Mouse (Mus musculus) liver, embryonic 16.5 days (tissue): ENCODE measurements around the gene Bsn. TPM values are rescaled to one million over a fixed set of nuclear protein-coding genes. Genes with fewer than 3 reads are reported as not detected.
A peak's percentile ranks its signal among the peaks of the same experiment; 100 is the strongest.

Experiments
- ATAC-seq: fragments of 200-750 bp; cut with Nextera tagmentation; 2 replicates; pipeline ENCODE4 v1.8.0; 2017; ENCODE audit warnings: low read depth, mild to moderate bottlenecking, moderate number of reproducible peaks, moderate library complexity
- H3K27ac ChIP-seq: fragments of 300-500 bp; sonication (generic); 2 replicates; pipeline ENCODE4 v1.5.1; 2014; ENCODE audit warnings: mild to moderate bottlenecking, low read length
- H3K27me3 ChIP-seq: fragments of 300-500 bp; sonication (generic); 2 replicates; pipeline ENCODE4 v1.6.1; 2014; ENCODE audit warnings: low read depth, low read length, mixed read lengths; ENCODE audit not compliant: control insufficient read depth, insufficient read depth
- H3K36me3 ChIP-seq: fragments of 300-500 bp; sonication (generic); 2 replicates; pipeline ENCODE4 v1.6.1; 2014; ENCODE audit warnings: mild to moderate bottlenecking; ENCODE audit not compliant: control insufficient read depth, insufficient read depth
- H3K4me1 ChIP-seq: fragments of 300-500 bp; sonication (generic); 2 replicates; pipeline ENCODE4 v1.6.1; 2014; ENCODE audit warnings: low read depth, low read length, mixed read lengths; ENCODE audit not compliant: control insufficient read depth
- H3K4me2 ChIP-seq: fragments of 300-500 bp; sonication (generic); 2 replicates; pipeline ENCODE4 v1.6.1; 2014; ENCODE audit warnings: low read depth, low read length, mixed read lengths
- H3K4me3 ChIP-seq: fragments of 300-500 bp; sonication (generic); 2 replicates; pipeline ENCODE4 v1.5.1; 2014; ENCODE audit warnings: low read depth, mild to moderate bottlenecking, low read length
- H3K9ac ChIP-seq: fragments of 300-500 bp; sonication (generic); 2 replicates; pipeline ENCODE4 v1.6.1; 2014; ENCODE audit warnings: low read depth, low read length
- H3K9me3 ChIP-seq: fragments of 300-500 bp; sonication (generic); replicated peaks from 2 replicates; pipeline ENCODE4 v1.6.1; 2016; ENCODE audit warnings: low read length; ENCODE audit not compliant: control insufficient read depth
- WGBS: fragments of 180-500 bp; shearing (Covaris S2); extraction: QIAGEN DNeasy Blood & Tissue Kit; methylation state at CpG from one replicate; pipeline ENCODE4 v1.1.7; 2014; ENCODE audit not compliant: insufficient replicate concordance; 5-methylcytosine and 5-hydroxymethylcytosine counted together
- polyA plus RNA-seq: library from polyadenylated mRNA; unstranded; fragments of >200 nt; fragmentation: Nextera tagmentation; extraction: Ambion mirVana; gene quantifications from 2 replicates; pipeline ENCODE4 v1.2.1, GENCODE M21; 2015

Gene Bsn
- polyA plus RNA-seq, 1 experiment from 2014 or later, result 1.2 TPM

DNA sequence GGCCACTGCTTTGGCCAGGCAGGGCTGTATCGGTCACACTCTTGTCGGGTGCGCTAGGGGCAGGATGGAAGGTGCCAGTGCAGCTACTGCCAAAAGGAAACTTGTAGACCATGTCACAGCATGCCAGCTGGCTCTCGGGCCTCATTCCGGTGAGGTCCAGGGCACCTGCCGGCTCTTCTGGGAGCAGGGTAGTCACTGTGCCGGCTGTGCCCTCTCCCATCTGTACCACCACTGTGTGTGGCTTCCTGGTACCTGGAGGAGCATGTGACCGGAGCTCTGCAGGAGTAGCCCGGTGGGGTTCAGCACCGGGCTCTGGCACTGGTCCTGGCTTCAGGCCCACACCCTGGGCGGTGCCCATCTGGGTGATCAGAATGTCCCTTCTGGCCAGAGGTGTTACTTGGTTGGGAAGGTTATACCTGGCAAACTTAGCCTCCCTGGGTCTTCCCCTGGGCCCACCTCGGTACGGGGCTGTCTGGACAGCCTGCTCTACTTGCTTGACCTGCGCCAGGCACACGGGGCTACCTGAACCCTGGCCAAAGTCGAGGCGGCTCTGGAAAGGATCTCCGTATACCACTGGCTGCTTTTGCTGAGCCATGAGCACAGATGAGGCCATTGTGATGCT is 77.4 kb downstream of the Bsn start:
- WGBS, result 88% methylated on average over 18 of the region's 18 CpGs
- H3K4me2 ChIP-seq, result no peak overlapping the region
- H3K4me1 ChIP-seq, result peaks cover 9% of the 10 kb centered on the region
- ATAC-seq, result no peak
- no peak overlapping the region for H3K27ac ChIP-seq
- H3K9ac ChIP-seq, result no peak overlapping the region
- H3K27me3 ChIP-seq, result peaks cover 22% of the 10 kb centered on the region
- H3K9me3 ChIP-seq, result no peaks in the 10 kb centered on the region
- H3K4me3 ChIP-seq, result no peak overlapping the region
- no peaks in the 10 kb centered on the region for H3K36me3 ChIP-seq

DNA sequence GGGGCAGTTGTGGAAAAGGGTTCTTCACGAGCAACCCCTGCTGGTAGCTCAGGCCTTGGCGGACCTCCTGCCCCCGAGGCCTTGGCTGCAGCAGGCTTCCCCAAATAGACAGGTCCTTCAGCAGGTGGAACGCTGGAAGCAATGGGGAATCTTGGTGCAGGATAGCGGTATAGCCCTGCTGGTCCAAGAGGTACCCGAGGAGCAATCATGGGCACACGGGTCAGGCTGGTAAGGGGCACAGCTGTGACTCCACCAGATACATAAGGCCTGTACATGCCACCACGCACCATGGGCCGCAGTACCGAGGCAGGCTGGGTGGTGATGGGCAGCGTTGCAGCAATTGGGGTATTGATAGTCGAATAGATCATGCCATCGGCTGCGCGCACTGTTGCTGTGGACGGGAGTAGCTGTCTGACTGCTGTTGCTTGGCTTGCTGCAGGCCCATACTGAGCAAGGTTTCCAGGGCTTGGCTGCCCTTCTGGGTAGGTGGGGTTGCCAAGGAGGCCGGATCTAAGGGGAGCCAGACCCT is 78.5 kb downstream of the Bsn start:
- H3K27ac ChIP-seq, result peak overlapping the region; percentile 7; the same call in 1 of the 2 replicates
- 64% methylated on average over 17 of the region's 17 CpGs for WGBS
- H3K4me3 ChIP-seq, result peak overlapping the region; percentile 26

DNA sequence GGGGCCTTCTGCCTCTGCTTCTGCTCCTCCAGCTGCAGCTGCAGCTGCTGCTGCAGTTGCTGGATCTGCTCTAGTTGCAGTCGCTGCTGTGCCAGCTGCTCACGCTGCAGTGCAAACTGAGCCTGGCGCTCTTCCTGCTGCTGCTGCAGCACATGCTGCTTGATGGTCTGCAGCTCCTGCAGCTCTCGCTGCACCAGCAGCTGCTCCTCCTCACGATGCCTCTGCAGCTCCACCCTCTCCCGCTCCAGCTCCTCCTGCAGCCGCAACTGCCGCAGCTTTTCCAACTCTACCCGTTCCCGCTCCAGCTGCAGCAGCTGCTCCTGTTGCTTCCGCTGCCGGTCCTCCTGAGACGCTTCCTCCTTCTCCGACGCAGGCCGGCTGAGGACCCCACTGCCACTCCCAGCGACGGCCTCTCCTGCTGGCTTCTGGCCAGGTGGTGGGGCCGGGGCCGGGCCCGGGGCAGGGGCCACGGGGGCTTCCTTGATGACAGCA is 79.0 kb downstream of the Bsn start:
- Histone ChIP-seq H3K4me2 (peak overlapping the region; percentile 56), H3K27me3 (peaks cover 22% of the 10 kb centered on the region), H3K27ac (peak overlapping the region; percentile 7; the same call in 1 of the 2 replicates), H3K4me1 (peaks cover 9% of the 10 kb centered on the region), H3K36me3 (no peaks in the 10 kb centered on the region), H3K9me3 (no peaks in the 10 kb centered on the region), H3K9ac (peak overlapping the region; percentile 31), H3K4me3 (peak overlapping the region; percentile 26)
- WGBS, result 11% methylated on average over 22 of the region's 22 CpGs
- no peak for ATAC-seq

More for the DNA sequence above, 78.5 kb downstream of the Bsn start:
- Histone ChIP-seq H3K9ac (peak overlapping the region; percentile 31), H3K4me2 (peak overlapping the region; percentile 56), H3K36me3 (no peaks in the 10 kb centered on the region), H3K4me1 (peaks cover 9% of the 10 kb centered on the region), H3K9me3 (no peaks in the 10 kb centered on the region), H3K27me3 (peaks cover 22% of the 10 kb centered on the region)
- ATAC-seq, result no peak

DNA sequence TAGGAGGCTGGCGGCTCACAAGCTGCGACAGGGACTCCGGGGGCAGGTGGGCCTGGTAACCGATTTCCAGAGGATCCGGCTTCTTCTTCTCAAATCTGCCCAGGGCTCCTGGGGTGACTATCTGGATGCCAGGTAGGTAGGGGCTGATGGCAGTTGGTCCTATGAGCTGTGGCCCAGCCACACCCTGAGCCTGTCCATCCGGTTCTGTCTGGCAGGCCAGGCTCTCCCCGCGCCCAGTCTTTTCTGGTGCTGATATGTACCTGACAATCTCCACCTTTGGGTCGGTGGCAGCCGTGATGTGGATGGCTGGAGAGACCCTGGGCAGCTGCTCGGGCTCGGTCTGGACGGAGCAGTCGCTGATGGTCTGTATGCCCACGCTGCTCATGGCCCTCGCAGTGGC is 80.0 kb downstream of the Bsn start:
- 50% methylated on average over 16 of the region's 16 CpGs for WGBS
- Histone ChIP-seq H3K27ac (no peak overlapping the region), H3K27me3 (peaks cover 22% of the 10 kb centered on the region), H3K4me2 (peak overlapping the region; percentile 56), H3K4me1 (peaks cover 15% of the 10 kb centered on the region), H3K9ac (no peak overlapping the region), H3K4me3 (peak overlapping the region; percentile 26), H3K36me3 (no peaks in the 10 kb centered on the region), H3K9me3 (no peaks in the 10 kb centered on the region)
- ATAC-seq, result no peak

DNA sequence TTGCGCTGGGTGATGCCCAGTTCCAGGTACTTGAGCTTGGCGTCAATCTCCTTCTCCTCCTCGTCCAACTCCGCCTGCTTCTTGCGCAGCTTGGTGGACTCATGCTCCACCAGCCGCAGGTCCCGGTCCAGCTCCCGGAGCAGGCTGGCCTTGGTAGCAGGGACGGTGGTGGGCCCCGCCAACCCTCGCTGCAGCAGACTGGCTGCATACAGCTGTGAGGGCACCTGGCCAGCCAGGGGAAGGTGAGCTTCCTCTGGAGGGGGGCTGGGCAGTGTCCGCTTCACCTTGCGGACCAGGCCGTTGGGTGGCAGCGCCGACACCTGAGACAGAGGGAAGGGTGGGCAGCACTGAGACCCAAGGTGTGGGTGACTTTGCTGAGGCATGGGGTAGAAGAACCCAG is 82.3 kb downstream of the Bsn start:
- Histone ChIP-seq H3K4me1 (peaks cover 30% of the 10 kb centered on the region), H3K4me3 (no peak overlapping the region), H3K36me3 (no peaks in the 10 kb centered on the region), H3K9ac (no peak overlapping the region), H3K27me3 (peaks cover 22% of the 10 kb centered on the region), H3K9me3 (no peaks in the 10 kb centered on the region), H3K27ac (no peak overlapping the region), H3K4me2 (no peak overlapping the region)
- 76% methylated on average over 16 of the region's 16 CpGs for WGBS
- no peak for ATAC-seq

DNA sequence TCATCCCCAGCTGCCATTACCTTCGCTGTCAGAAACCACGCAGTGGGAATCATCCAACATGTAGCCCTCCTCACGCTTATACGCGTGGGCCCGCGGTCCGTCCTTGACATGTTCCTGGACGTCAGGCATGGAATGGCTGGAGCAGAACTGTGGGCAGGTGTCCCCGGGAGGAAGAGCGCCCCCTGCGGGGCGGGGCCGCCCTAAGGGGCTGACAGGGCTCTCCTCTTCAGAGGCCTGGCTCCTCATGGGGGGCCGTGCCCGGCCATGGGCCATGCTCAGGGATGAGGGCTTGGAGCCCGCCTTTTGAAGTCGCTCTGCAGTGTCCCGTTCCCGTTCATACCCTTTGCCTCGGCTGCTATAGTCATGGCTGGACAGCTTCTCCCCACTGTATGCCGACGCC is 84.1 kb downstream of the Bsn start:
- Histone ChIP-seq H3K27me3 (peaks cover 15% of the 10 kb centered on the region), H3K4me3 (no peak overlapping the region), H3K9ac (no peak overlapping the region), H3K4me2 (no peak overlapping the region), H3K9me3 (no peaks in the 10 kb centered on the region), H3K4me1 (peaks cover 27% of the 10 kb centered on the region), H3K27ac (no peak overlapping the region), H3K36me3 (no peaks in the 10 kb centered on the region)
- WGBS, result 83% methylated on average over 23 of the region's 23 CpGs
- ATAC-seq, result no peak

DNA sequence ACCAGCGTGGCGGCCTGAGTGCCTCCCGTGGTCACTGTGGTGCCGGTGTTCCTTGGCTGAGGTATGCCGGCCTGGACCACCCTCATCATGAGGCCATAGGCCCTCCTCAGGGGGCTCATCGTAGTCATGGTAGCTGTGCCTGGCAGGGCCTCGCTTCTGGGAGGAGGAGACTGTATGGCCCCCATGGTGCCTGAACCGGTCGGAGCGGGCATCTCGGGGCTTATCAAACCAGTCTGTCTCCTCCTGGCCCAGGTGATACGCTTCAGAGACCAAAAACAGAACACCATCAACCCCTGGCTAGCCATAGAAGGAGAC is 84.7 kb downstream of the Bsn start:
- Histone ChIP-seq H3K27ac (no peak overlapping the region), H3K9me3 (no peaks in the 10 kb centered on the region), H3K4me1 (peaks cover 22% of the 10 kb centered on the region), H3K27me3 (peaks cover 9% of the 10 kb centered on the region), H3K4me2 (peak overlapping the region; percentile 63), H3K36me3 (no peaks in the 10 kb centered on the region), H3K4me3 (peak overlapping the region; percentile 28), H3K9ac (peak overlapping the region; percentile 32)
- no peak for ATAC-seq
- 59% methylated on average over 12 of the region's 12 CpGs for WGBS

DNA sequence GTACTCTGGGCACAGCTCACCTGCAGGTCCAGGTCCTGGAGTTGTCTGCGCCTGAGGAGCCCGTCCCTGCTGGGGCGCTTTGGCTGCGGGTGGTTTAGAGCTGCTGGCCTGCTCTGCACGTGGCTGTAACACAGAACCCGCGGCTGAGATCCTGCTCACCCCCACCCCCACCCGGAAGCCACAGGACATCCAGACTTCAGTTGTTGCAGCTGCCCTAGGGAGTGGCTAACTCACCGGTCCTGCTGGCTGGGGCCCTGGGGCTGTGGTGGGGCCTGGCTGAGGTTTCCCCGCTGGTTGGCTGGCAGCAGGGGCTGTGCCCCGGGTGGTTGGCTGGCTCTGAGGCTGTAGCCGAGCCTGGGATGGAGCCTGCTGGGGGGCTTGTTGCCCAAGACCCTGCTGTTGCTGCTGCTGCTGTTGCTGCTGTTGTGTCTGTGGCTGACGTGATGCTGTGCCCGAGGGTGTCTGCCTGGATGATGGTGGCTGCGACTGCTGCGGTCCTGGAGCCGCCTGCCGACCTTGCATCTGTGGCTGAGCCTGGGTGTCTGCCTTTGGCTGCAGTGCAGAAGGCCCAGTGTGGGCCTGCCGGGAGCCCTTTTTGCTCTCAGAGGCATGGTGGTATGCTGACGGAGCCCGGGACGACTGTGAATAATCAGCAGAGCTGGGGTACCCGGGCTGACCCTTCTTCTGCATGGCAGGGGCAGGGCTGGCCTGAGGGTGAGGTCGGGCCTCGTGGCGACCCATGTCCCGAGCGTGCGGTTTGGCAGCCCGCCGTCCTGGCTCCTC is 85.2 kb downstream of the Bsn start:
- Histone ChIP-seq H3K4me2 (peak overlapping the region; percentile 63), H3K27ac (peak overlapping the region; percentile 23), H3K4me1 (peaks cover 22% of the 10 kb centered on the region), H3K4me3 (peak overlapping the region; percentile 28), H3K9ac (peak overlapping the region; percentile 32), H3K27me3 (peaks cover 5% of the 10 kb centered on the region; the same call in 1 of the 2 replicates), H3K9me3 (no peaks in the 10 kb centered on the region), H3K36me3 (no peaks in the 10 kb centered on the region)
- ATAC-seq, result peak; percentile 65
- 36% methylated on average over 31 of the region's 31 CpGs for WGBS

DNA sequence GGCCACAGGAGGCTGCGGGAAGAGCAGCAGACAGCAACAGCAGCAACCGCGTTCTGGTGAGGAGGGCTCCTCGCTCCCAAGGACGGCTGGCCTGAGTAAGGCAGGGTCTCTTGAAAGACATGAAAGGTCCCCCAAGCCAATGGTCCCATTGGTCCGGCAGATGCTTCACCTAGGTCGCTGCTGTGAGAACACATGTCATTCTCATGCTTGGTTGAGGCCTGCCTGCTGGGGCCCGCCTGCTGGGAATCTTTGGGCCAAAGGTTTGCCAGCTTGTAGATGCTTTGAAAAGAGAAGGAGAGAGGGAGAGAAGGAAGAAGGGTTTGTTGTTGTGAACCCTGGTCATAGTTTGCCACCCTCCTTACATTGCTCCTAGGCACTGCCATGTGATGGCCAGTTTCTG is 90.6 kb downstream of the Bsn start:
- Histone ChIP-seq H3K27ac (peak overlapping the region; percentile 16; the same call in 1 of the 2 replicates), H3K4me3 (no peak overlapping the region), H3K4me1 (peaks cover 45% of the 10 kb centered on the region), H3K27me3 (no peaks in the 10 kb centered on the region), H3K9ac (no peak overlapping the region), H3K9me3 (no peaks in the 10 kb centered on the region), H3K36me3 (0 out of 2 replicates have a peak, but pooled peaks cover 3% of the 10 kb centered on the region), H3K4me2 (no peak overlapping the region)
- ATAC-seq, result no peak
- 88% methylated on average over 8 of the region's 8 CpGs for WGBS
